Mouse (Mus musculus) hindbrain, embryonic 14.5 days (tissue): ENCODE results near the gene Mvb12b. TPM values are rescaled to one million over a fixed set of nuclear protein-coding genes. Genes with fewer than 3 reads are reported as not detected.

ENCODE experiments used
- polyA plus RNA-seq: library from polyadenylated mRNA; unstranded; fragments of >200 nt; fragmentation: Nextera tagmentation; extraction: Ambion mirVana; gene quantifications from 2 replicates; pipeline ENCODE4 v1.2.1, GENCODE M21; 2014

Gene Mvb12b
- polyA plus RNA-seq, 1 experiment from 2014 or later: 48.0 TPM

Other genes starting within 250 kb of the Mvb12b start
- 6.7 and 8.7 TPM in 2 replicates for gene Lmx1b, start 247.4 kb downstream of the Mvb12b start, polyA plus RNA-seq